12 mouse cellular contexts compared by ENCODE assay signal in genomic region chr10:21701580-21701979, GRCm38 (mm10).
DNase-seq lines count a peak whose midpoint lies in the region; ATAC-seq and TF ChIP-seq lines count a peak whose summit lies in the region.
"Had no signal": no experiment of that assay in that cellular context is flagged by ENCODE, and none has a peak within 500 bp of the region (broad histone marks: within the 10 kb centered on the region; RNA-seq: fewer than 3 reads in every experiment).

No protein-coding gene starts in this region.

- H3K4me1 ChIP-seq in forebrain, postnatal 0 days (ENCODE audit: insufficient read depth), result 0 out of 2 replicates have a peak, but pooled peaks cover 3% of the 10 kb centered on the region
- no peaks in the 10 kb centered on the region for H3K4me1 ChIP-seq in forebrain, embryonic 16.5 days (replicated peaks; ENCODE audit: control insufficient read depth, insufficient read depth, low read length)
- H3K4me1 ChIP-seq in megakaryocyte, embryonic 14.5 days, result 0 out of 2 replicates have a peak, but pooled peaks cover 5% of the 10 kb centered on the region
- no peaks in the 10 kb centered on the region for H3K4me1 ChIP-seq in heart, postnatal 0 days (ENCODE audit: control insufficient read depth, insufficient read depth)
- no peaks in the 10 kb centered on the region for H3K4me1 ChIP-seq in forebrain, embryonic 15.5 days
- H3K4me1 ChIP-seq: neural tube, embryonic 15.5 days had no signal

- H3K9me3 ChIP-seq in forebrain, postnatal 0 days (ENCODE audit: low read length), result no peaks in the 10 kb centered on the region
- H3K9me3 ChIP-seq in forebrain, embryonic 16.5 days (ENCODE audit: control insufficient read depth, low read length), result no peaks in the 10 kb centered on the region
- H3K9me3 ChIP-seq in megakaryocyte, embryonic 14.5 days, result no peaks in the 10 kb centered on the region
- no peaks in the 10 kb centered on the region for H3K9me3 ChIP-seq in heart, postnatal 0 days (replicated peaks; ENCODE audit: control insufficient read depth, low read length)
- H3K9me3 ChIP-seq in forebrain, embryonic 15.5 days, result no peaks in the 10 kb centered on the region
- H3K9me3 ChIP-seq: neural tube, embryonic 15.5 days had no signal

- no peak overlapping the region for H3K4me3 ChIP-seq in forebrain, postnatal 0 days (ENCODE audit: low read depth, low read length)
- no peak overlapping the region for H3K4me3 ChIP-seq in forebrain, embryonic 16.5 days (replicated peaks; ENCODE audit: low read length)
- H3K4me3 ChIP-seq in megakaryocyte, embryonic 14.5 days (replicated peaks), result peak overlapping the region; percentile 28
- no peak overlapping the region for H3K4me3 ChIP-seq in heart, postnatal 0 days (ENCODE audit: low read depth, low read length)
- no peak overlapping the region for H3K4me3 ChIP-seq in forebrain, embryonic 15.5 days
- H3K4me3 ChIP-seq: erythroblast, embryonic 14.5 days; neural tube, embryonic 15.5 days had no signal

- no peaks in the 10 kb centered on the region for H3K27me3 ChIP-seq in forebrain, postnatal 0 days (ENCODE audit: insufficient read depth, low read length)
- H3K27me3 ChIP-seq in forebrain, embryonic 16.5 days (replicated peaks; ENCODE audit: control insufficient read depth, insufficient read depth, low read length), result no peaks in the 10 kb centered on the region
- no peaks in the 10 kb centered on the region for H3K27me3 ChIP-seq in megakaryocyte, embryonic 14.5 days (replicated peaks)
- no peaks in the 10 kb centered on the region for H3K27me3 ChIP-seq in heart, postnatal 0 days (ENCODE audit: control insufficient read depth, insufficient read depth, low read length)
- H3K27me3 ChIP-seq in forebrain, embryonic 15.5 days, result no peaks in the 10 kb centered on the region
- H3K27me3 ChIP-seq: neural tube, embryonic 15.5 days had no signal

- intact Hi-C loops in left cerebral cortex, postnatal 10 days (cut with DNase I), result no loop called here

- no peak overlapping the region for H3K9ac ChIP-seq in forebrain, postnatal 0 days
- H3K9ac ChIP-seq in forebrain, embryonic 16.5 days (replicated peaks; ENCODE audit: low read depth, low read length), result no peak overlapping the region
- H3K9ac ChIP-seq in heart, postnatal 0 days (replicated peaks; ENCODE audit: low read depth, low read length), result no peak overlapping the region
- H3K9ac ChIP-seq in forebrain, embryonic 15.5 days (replicated peaks), result no peak overlapping the region
- H3K9ac ChIP-seq: liver, postnatal 0 days; neural tube, embryonic 15.5 days had no signal

- ATAC-seq in forebrain, postnatal 0 days, result 0 out of 2 replicates have a peak, but pooled peaks have one; percentile 10
- no peak for ATAC-seq in forebrain, embryonic 16.5 days
- ATAC-seq in megakaryocyte, adult 5-6 weeks (ENCODE audit: poor library complexity, severe bottlenecking), result no peak
- ATAC-seq in heart, postnatal 0 days (ENCODE audit: insufficient read depth, low read depth), result peak; percentile 68; the same call in 1 of the 2 replicates
- ATAC-seq in forebrain, embryonic 15.5 days (replicated peaks), result no peak
- ATAC-seq: liver, postnatal 0 days had no signal

- DNase-seq in forebrain, postnatal 0 days, result no peak
- DNase-seq in heart, postnatal 0 days (ENCODE audit: low spot score), result peak; percentile 19
- peak; percentile 61 for DNase-seq in lung, postnatal 36 days
- no peak for DNase-seq in left cerebral cortex, postnatal 10 days (ENCODE audit: extremely low spot score in 1 of 2, low spot score in 2 of 2)
- DNase-seq: liver, postnatal 0 days; spleen, adult 18-20 months had no signal

- no peak for TF ChIP-seq CTCF in forebrain, postnatal 0 days (IDR thresholded peaks at IDR 0.05; ENCODE audit: low read depth)
- no peak for TF ChIP-seq CTCF in heart, postnatal 0 days (IDR thresholded peaks at IDR 0.05; ENCODE audit: low read depth)

- H3K36me3 ChIP-seq in forebrain, postnatal 0 days (ENCODE audit: insufficient read depth), result no peaks in the 10 kb centered on the region
- H3K36me3 ChIP-seq in forebrain, embryonic 16.5 days (ENCODE audit: control insufficient read depth, insufficient read depth), result no peaks in the 10 kb centered on the region
- H3K36me3 ChIP-seq in megakaryocyte, embryonic 14.5 days (replicated peaks; ENCODE audit: low read length), result no peaks in the 10 kb centered on the region
- no peaks in the 10 kb centered on the region for H3K36me3 ChIP-seq in heart, postnatal 0 days (replicated peaks; ENCODE audit: control insufficient read depth, insufficient read depth, low read length)
- H3K36me3 ChIP-seq in forebrain, embryonic 15.5 days, result no peaks in the 10 kb centered on the region
- H3K36me3 ChIP-seq: neural tube, embryonic 15.5 days had no signal

- peak overlapping the region; percentile 37; the same call in 1 of the 2 replicates for H3K27ac ChIP-seq in forebrain, postnatal 0 days (ENCODE audit: low read depth, low read length)
- no peak overlapping the region for H3K27ac ChIP-seq in forebrain, embryonic 16.5 days (ENCODE audit: low read length)
- H3K27ac ChIP-seq in heart, postnatal 0 days (ENCODE audit: low read depth), result peak overlapping the region; percentile 27; the same call in 1 of the 2 replicates
- H3K27ac ChIP-seq in forebrain, embryonic 15.5 days (replicated peaks), result no peak overlapping the region
- H3K27ac ChIP-seq: neural tube, embryonic 15.5 days had no signal

- WGBS in forebrain, postnatal 0 days, result 22% methylated on average over 3 of the region's 3 CpGs
- WGBS in forebrain, embryonic 16.5 days, result 28% methylated on average over 3 of the region's 3 CpGs
- WGBS in heart, postnatal 0 days, result 37% methylated on average over 3 of the region's 3 CpGs
- 32% methylated on average over 3 of the region's 3 CpGs for WGBS in forebrain, embryonic 15.5 days

- TF ChIP-seq EP300 in heart, postnatal 0 days (IDR thresholded peaks at IDR 0.05; ENCODE audit: low read depth), result peak; percentile 93

- no peak overlapping the region for H3K4me2 ChIP-seq in forebrain, postnatal 0 days (ENCODE audit: low read depth)
- no peak overlapping the region for H3K4me2 ChIP-seq in forebrain, embryonic 16.5 days (ENCODE audit: low read length)
- no peak overlapping the region for H3K4me2 ChIP-seq in heart, postnatal 0 days (ENCODE audit: low read depth, low read length)
- no peak overlapping the region for H3K4me2 ChIP-seq in forebrain, embryonic 15.5 days (replicated peaks)
- H3K4me2 ChIP-seq: neural tube, embryonic 15.5 days had no signal

Comparison
In these comparisons a context has a peak if more than half of its experiments do, and no peak if none do; other contexts are left out.
1. ATAC-seq: peak in forebrain, postnatal 0 days (single experiment) and heart, postnatal 0 days (single experiment); none in forebrain, embryonic 16.5 days (single experiment), megakaryocyte, adult 5-6 weeks (single experiment) and forebrain, embryonic 15.5 days (single experiment).
2. H3K27ac ChIP-seq: peak in forebrain, postnatal 0 days (single experiment) and heart, postnatal 0 days (single experiment); none in forebrain, embryonic 16.5 days (single experiment) and forebrain, embryonic 15.5 days (single experiment).
3. DNase-seq: peak in heart, postnatal 0 days (single experiment) and lung, postnatal 36 days (single experiment); none in forebrain, postnatal 0 days (single experiment) and left cerebral cortex, postnatal 10 days (0 of 2).